Mouse (Mus musculus) cortical plate, adult 2 months (tissue): ENCODE data around the gene Gm4871. TPM values are rescaled to one million over a fixed set of nuclear protein-coding genes. Genes with fewer than 3 reads are reported as not detected.
A peak's percentile ranks its signal among the peaks of the same experiment; 100 is the strongest.
"Not testable (repeated sequence)": the region's sequence is repeated elsewhere in the genome, so short reads cannot be mapped to it uniquely, and the experiment has no call there.

Experiments used
- H3K27ac ChIP-seq: fragments of 200-500 bp; 2 replicates; pipeline ENCODE4 v1.5.1; 2012; ENCODE audit warnings: low read length, control low read depth, inconsistent platforms; ENCODE audit not compliant: insufficient read depth
- H3K4me1 ChIP-seq: fragments of 200-500 bp; 2 replicates; pipeline ENCODE4 v1.6.1; 2011; ENCODE audit warnings: low read length; ENCODE audit not compliant: control insufficient read depth, insufficient read depth
- H3K4me3 ChIP-seq: fragments of 200-500 bp; 2 replicates; pipeline ENCODE4 v1.5.1; 2011; ENCODE audit warnings: mild to moderate bottlenecking, low read length, control low read depth; ENCODE audit not compliant: insufficient read depth
- CTCF ChIP-seq: fragments of 200-500 bp; IDR thresholded peaks from 2 replicates; pipeline ENCODE4 v1.5.1; 2011; ENCODE audit warnings: mild to moderate bottlenecking, control low read depth, low read length; ENCODE audit not compliant: insufficient read depth; ENCODE audit errors: extremely low read depth
- POLR2A ChIP-seq: fragments of 200-500 bp; IDR thresholded peaks from 2 replicates; pipeline ENCODE4 v1.6.1; 2011; ENCODE audit warnings: mild to moderate bottlenecking, low read length, control low read depth; ENCODE audit not compliant: insufficient read depth; ENCODE audit errors: extremely low read depth
- polyA plus RNA-seq: library from polyadenylated mRNA; depleted of rRNA; stranded (reverse); fragments of >200 nt; gene quantifications from 2 replicates; pipeline ENCODE4 v1.2.3, GENCODE M21; 2012; rRNA removed

Gene Gm4871
- polyA plus RNA-seq, result not detected in 2 replicates

- H3K27ac ChIP-seq, H3K4me3 ChIP-seq, H3K4me1 ChIP-seq: not testable (repeated sequence)
These were observed at the start of gene Gm4871 for GRCm38 (mm10) chr5:145032391-145032790. TSS of gene Gm4871 (minus strand) at chr5:145032754.

GRCm38 (mm10) chr5:145081866-145082613 lies 49.5 kb upstream of the Gm4871 start:
- no peak overlapping the region for H3K4me3 ChIP-seq
- peaks cover 7% of the 10 kb centered on the region for H3K4me1 ChIP-seq
- no peak overlapping the region for H3K27ac ChIP-seq
- no peak for TF ChIP-seq POLR2A
- TF ChIP-seq CTCF, result no peak

GRCm38 (mm10) chr5:145075081-145075480 lies 42.5 kb upstream of the Gm4871 start:
- H3K27ac ChIP-seq, result no peak overlapping the region
- TF ChIP-seq CTCF, result no peak
- H3K4me1 ChIP-seq, result no peaks in the 10 kb centered on the region
- H3K4me3 ChIP-seq, result no peak overlapping the region

- Histone ChIP-seq H3K4me3 (no peak overlapping the region), H3K27ac (no peak overlapping the region), H3K4me1 (no peaks in the 10 kb centered on the region)
- TF ChIP-seq CTCF (no peak), POLR2A (no peak)
These were observed 38.8 kb upstream of the Gm4871 start for GRCm38 (mm10) chr5:145071342-145071741.

GRCm38 (mm10) chr5:145069707-145070106 lies 37.2 kb upstream of the Gm4871 start:
- no peak overlapping the region for H3K4me3 ChIP-seq
- TF ChIP-seq CTCF (peak; percentile 85), POLR2A (no peak)
- no peaks in the 10 kb centered on the region for H3K4me1 ChIP-seq
- H3K27ac ChIP-seq, result no peak overlapping the region

- H3K4me1 ChIP-seq, result no peaks in the 10 kb centered on the region
- H3K4me3 ChIP-seq, result no peak overlapping the region
- no peak overlapping the region for H3K27ac ChIP-seq
- no peak for TF ChIP-seq POLR2A
These were observed 36.3 kb upstream of the Gm4871 start for GRCm38 (mm10) chr5:145068863-145069262.

GRCm38 (mm10) chr5:145064765-145065340 lies 32.3 kb upstream of the Gm4871 start:
- Histone ChIP-seq H3K27ac (no peak overlapping the region), H3K4me1 (no peaks in the 10 kb centered on the region), H3K4me3 (no peak overlapping the region)
- no peak for TF ChIP-seq POLR2A
- no peak for TF ChIP-seq CTCF

- H3K4me1 ChIP-seq, result no peaks in the 10 kb centered on the region
- TF ChIP-seq CTCF (no peak), POLR2A (no peak)
- no peak overlapping the region for H3K4me3 ChIP-seq
- no peak overlapping the region for H3K27ac ChIP-seq
These were observed 27.0 kb upstream of the Gm4871 start for GRCm38 (mm10) chr5:145059524-145059923.

GRCm38 (mm10) chr5:145058722-145059121 lies 26.2 kb upstream of the Gm4871 start:
- no peak for TF ChIP-seq POLR2A
- TF ChIP-seq CTCF, result no peak

GRCm38 (mm10) chr5:145057907-145058306 lies 25.4 kb upstream of the Gm4871 start:
- H3K4me3 ChIP-seq, result no peak overlapping the region
- TF ChIP-seq CTCF, result no peak
- no peak for TF ChIP-seq POLR2A
- H3K4me1 ChIP-seq, result no peaks in the 10 kb centered on the region
- no peak overlapping the region for H3K27ac ChIP-seq

More at GRCm38 (mm10) chr5:145058722-145059121, 26.2 kb upstream of the Gm4871 start:
- no peaks in the 10 kb centered on the region for H3K4me1 ChIP-seq
- no peak overlapping the region for H3K27ac ChIP-seq
- H3K4me3 ChIP-seq, result no peak overlapping the region

GRCm38 (mm10) chr5:145054187-145054586 lies 21.6 kb upstream of the Gm4871 start:
- not testable (repeated sequence) for H3K4me1 ChIP-seq, H3K27ac ChIP-seq, H3K4me3 ChIP-seq

GRCm38 (mm10) chr5:145042690-145043089 lies 10.1 kb upstream of the Gm4871 start, which contains the start of gene 1700018F24Rik:
TSS of gene 1700018F24Rik (plus strand) at chr5:145042990.
- not testable (repeated sequence) for H3K4me3 ChIP-seq, H3K27ac ChIP-seq, H3K4me1 ChIP-seq
